Mouse (Mus musculus) myocyte (in vitro differentiated cells): ENCODE results near the gene Cadm2. TPM values are rescaled to one million over a fixed set of nuclear protein-coding genes. Genes with fewer than 3 reads are reported as not detected.

Source experiments
- H3K27me3 ChIP-seq: one replicate; pipeline ENCODE4 v1.6.1; 2011; ENCODE audit not compliant: control insufficient read depth, insufficient read depth, insufficient read length
- H3K36me3 ChIP-seq: one replicate; pipeline ENCODE4 v1.6.1; 2011; ENCODE audit not compliant: control insufficient read depth, insufficient read depth
- H3K4me2 ChIP-seq: one replicate; pipeline ENCODE4 v1.6.1; 2011; ENCODE audit warnings: low read depth, control low read depth
- H3K4me3 ChIP-seq: one replicate; pipeline ENCODE4 v1.5.1; 2011; ENCODE audit warnings: mild to moderate bottlenecking, control low read depth, moderate library complexity
- H3K79me2 ChIP-seq: one replicate; pipeline ENCODE4 v1.6.1; 2011; ENCODE audit not compliant: control insufficient read depth, insufficient read depth
- H3ac ChIP-seq: one replicate; pipeline ENCODE4 v1.6.1; 2011; ENCODE audit not compliant: control insufficient read depth, insufficient read length
- CEBPB ChIP-seq: IDR thresholded peaks from 2 replicates; pipeline ENCODE4 v1.6.1; 2011; ENCODE audit warnings: mild to moderate bottlenecking, moderate library complexity; ENCODE audit not compliant: poor library complexity, insufficient read depth, severe bottlenecking
- E2F4 ChIP-seq: IDR thresholded peaks from one replicate; pipeline ENCODE4 v1.6.1; 2011; ENCODE audit warnings: mild to moderate bottlenecking, control low read depth, moderate library complexity; ENCODE audit not compliant: insufficient read depth
- MAX ChIP-seq: IDR thresholded peaks from one replicate; pipeline ENCODE4 v1.6.1; 2011; ENCODE audit warnings: low read depth, mild to moderate bottlenecking, control low read depth
- MYOD1 ChIP-seq, 3 experiments: IDR thresholded peaks; one replicate each; pipeline ENCODE4 v1.6.1; 2011; ENCODE audit warnings: control low read depth in 2 of 3, low read depth in 2 of 3, mild to moderate bottlenecking in 2 of 3, moderate library complexity in 1 of 3; ENCODE audit not compliant: insufficient read length in 2 of 3, control insufficient read depth in 1 of 3
- MYOG ChIP-seq, 3 experiments: IDR thresholded peaks; one replicate each; pipeline ENCODE4 v1.6.1; 2011; ENCODE audit warnings: control low read depth in 2 of 3, low read depth in 2 of 3, mild to moderate bottlenecking in 2 of 3; ENCODE audit not compliant: insufficient read length in 2 of 3, control insufficient read depth in 1 of 3, insufficient read depth in 1 of 3
- POLR2A ChIP-seq: IDR thresholded peaks from one replicate; pipeline ENCODE4 v1.6.1; 2011; ENCODE audit warnings: low read depth, mild to moderate bottlenecking, control low read depth, moderate library complexity; ENCODE audit not compliant: insufficient read length
- POLR2AphosphoS2 ChIP-seq: IDR thresholded peaks from one replicate; pipeline ENCODE4 v1.6.1; 2011; ENCODE audit warnings: low read depth, control low read depth; ENCODE audit not compliant: insufficient read length
- REST ChIP-seq: IDR thresholded peaks from one replicate; pipeline ENCODE4 v1.6.1; 2011; ENCODE audit warnings: mild to moderate bottlenecking, control low read depth, moderate library complexity; ENCODE audit not compliant: insufficient read depth, insufficient read length
- SRF ChIP-seq: IDR thresholded peaks from one replicate; pipeline ENCODE4 v1.6.1; 2011; ENCODE audit warnings: low read depth; ENCODE audit not compliant: control insufficient read depth, insufficient read length
- TCF12 ChIP-seq: IDR thresholded peaks from one replicate; pipeline ENCODE4 v1.6.1; 2011; ENCODE audit warnings: mild to moderate bottlenecking, control low read depth; ENCODE audit not compliant: poor library complexity, insufficient read depth, severe bottlenecking
- TCF3 ChIP-seq: IDR thresholded peaks from one replicate; pipeline ENCODE4 v1.6.1; 2011; ENCODE audit warnings: low read depth, control low read depth; ENCODE audit not compliant: insufficient read length
- USF1 ChIP-seq: IDR thresholded peaks from one replicate; pipeline ENCODE4 v1.6.1; 2011; ENCODE audit warnings: low read depth, mild to moderate bottlenecking, control low read depth, moderate library complexity
- polyA plus RNA-seq: library from polyadenylated mRNA; unstranded; fragments of >200 nt; fragmentation: generic; extraction: Trizol; gene quantifications from one replicate; pipeline ENCODE4 v1.2.1, GENCODE M21; 2012; ENCODE audit warnings: missing spikeins

Gene Cadm2
- polyA plus RNA-seq, 1 experiment, result 0.01 TPM

GRCm38 (mm10) chr16:67467041-67467440 lies 153.7 kb downstream of the Cadm2 start:
- H3K36me3 ChIP-seq, result no peaks in the 10 kb centered on the region
- H3K79me2 ChIP-seq, result no peaks in the 10 kb centered on the region
- H3K4me2 ChIP-seq, result no peak overlapping the region
- no peaks in the 10 kb centered on the region for H3K27me3 ChIP-seq
- H3K4me3 ChIP-seq, result no peak overlapping the region
- no peak for TF ChIP-seq E2F4
- no peak for TF ChIP-seq USF1
- TF ChIP-seq MAX, result no peak
- TF ChIP-seq POLR2AphosphoS2, result no peak
- TF ChIP-seq TCF12, result no peak
- TF ChIP-seq CEBPB, result no peak
- no peak for TF ChIP-seq MYOG (IDR thresholded peaks at IDR 0.05; ENCODE audit: control insufficient read depth in 1 of 3, insufficient read depth in 1 of 3, insufficient read length in 2 of 3, low read depth in 2 of 3)
- no peak for TF ChIP-seq TCF3
- no peak for TF ChIP-seq POLR2A
- no peak for TF ChIP-seq MYOD1 (IDR thresholded peaks at IDR 0.05; ENCODE audit: control insufficient read depth in 1 of 3, insufficient read length in 2 of 3, low read depth in 2 of 3)
- no peak for TF ChIP-seq SRF
- no peak for TF ChIP-seq REST
- H3ac ChIP-seq, result no peak overlapping the region

- Histone ChIP-seq H3ac (no peak overlapping the region), H3K27me3 (no peaks in the 10 kb centered on the region), H3K4me2 (no peak overlapping the region), H3K4me3 (no peak overlapping the region), H3K36me3 (no peaks in the 10 kb centered on the region), H3K79me2 (no peaks in the 10 kb centered on the region)
- TF ChIP-seq MAX (no peak), MYOG (IDR thresholded peaks at IDR 0.05; ENCODE audit: control insufficient read depth in 1 of 3, insufficient read depth in 1 of 3, insufficient read length in 2 of 3, low read depth in 2 of 3) (no peak), CEBPB (no peak), SRF (no peak), USF1 (no peak), REST (no peak), POLR2AphosphoS2 (no peak), E2F4 (no peak), TCF12 (no peak), MYOD1 (IDR thresholded peaks at IDR 0.05; ENCODE audit: control insufficient read depth in 1 of 3, insufficient read length in 2 of 3, low read depth in 2 of 3) (no peak), TCF3 (no peak)
Observed at GRCm38 (mm10) chr16:67436301-67436700, 184.4 kb downstream of the Cadm2 start.

- Histone ChIP-seq H3K4me2 (no peak overlapping the region), H3K4me3 (no peak overlapping the region), H3K27me3 (no peaks in the 10 kb centered on the region), H3K79me2 (no peaks in the 10 kb centered on the region), H3ac (no peak overlapping the region), H3K36me3 (no peaks in the 10 kb centered on the region)
- TF ChIP-seq E2F4 (no peak), POLR2AphosphoS2 (no peak), USF1 (no peak), CEBPB (no peak)
Observed at GRCm38 (mm10) chr16:67425371-67425770, 195.3 kb downstream of the Cadm2 start.

- TF ChIP-seq TCF12 (no peak), MYOG (IDR thresholded peaks at IDR 0.05; ENCODE audit: control insufficient read depth in 1 of 3, insufficient read depth in 1 of 3, insufficient read length in 2 of 3, low read depth in 2 of 3) (no peak), E2F4 (no peak), SRF (no peak), MYOD1 (IDR thresholded peaks at IDR 0.05; ENCODE audit: control insufficient read depth in 1 of 3, insufficient read length in 2 of 3, low read depth in 2 of 3) (no peak), TCF3 (no peak), REST (no peak), MAX (no peak), POLR2A (no peak)
Observed at GRCm38 (mm10) chr16:67410926-67411325, 209.8 kb downstream of the Cadm2 start.

GRCm38 (mm10) chr16:67410482-67410881 lies 210.2 kb downstream of the Cadm2 start:
- Histone ChIP-seq H3K4me3 (no peak overlapping the region), H3K79me2 (no peaks in the 10 kb centered on the region), H3K4me2 (no peak overlapping the region), H3K27me3 (no peaks in the 10 kb centered on the region), H3K36me3 (no peaks in the 10 kb centered on the region), H3ac (no peak overlapping the region)
- TF ChIP-seq TCF3 (no peak), MYOD1 (IDR thresholded peaks at IDR 0.05; ENCODE audit: control insufficient read depth in 1 of 3, insufficient read length in 2 of 3, low read depth in 2 of 3) (no peak), CEBPB (no peak), E2F4 (no peak), SRF (no peak)

More at GRCm38 (mm10) chr16:67410926-67411325, 209.8 kb downstream of the Cadm2 start:
- H3K4me3 ChIP-seq, result no peak overlapping the region
- H3K36me3 ChIP-seq, result no peaks in the 10 kb centered on the region
- no peaks in the 10 kb centered on the region for H3K27me3 ChIP-seq
- no peak overlapping the region for H3ac ChIP-seq
- no peak overlapping the region for H3K4me2 ChIP-seq
- no peaks in the 10 kb centered on the region for H3K79me2 ChIP-seq
